In the genomic region with DNA sequence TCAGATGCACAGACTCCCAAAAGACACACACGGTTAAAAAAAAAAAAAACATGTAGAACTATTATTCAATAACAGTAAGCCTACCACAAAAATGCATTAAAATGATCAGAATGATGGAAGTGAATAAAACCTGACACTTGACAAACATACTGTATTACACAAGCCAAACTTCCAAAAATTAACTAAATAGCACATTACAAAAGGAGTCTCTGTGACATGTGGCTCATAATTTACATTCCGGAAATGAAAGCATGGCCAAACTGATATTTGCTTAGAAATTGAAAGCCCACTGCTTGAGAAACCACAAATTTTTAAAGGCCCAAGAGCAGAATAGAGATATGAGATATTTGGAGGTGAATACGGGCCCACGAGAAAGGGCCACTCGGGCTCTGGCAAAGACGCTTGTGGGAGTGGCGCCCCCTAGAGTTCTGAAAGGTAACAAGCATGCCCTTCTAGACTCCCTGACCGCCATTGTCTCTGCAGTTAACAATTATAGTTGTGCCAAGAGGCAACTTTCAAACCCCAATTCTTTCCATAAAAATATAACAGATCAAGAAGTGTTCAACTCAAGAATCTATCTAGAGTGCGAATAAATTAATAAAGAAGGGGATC, we compare ENCODE assay signal across 9 mouse cellular contexts.
A peak's percentile ranks its signal among the peaks of the same experiment; 100 is the strongest.
DNase-seq lines count a peak whose midpoint lies in the region.
"Had no signal": no experiment of that assay in that cellular context is flagged by ENCODE, and none has a peak within 500 bp of the region (broad histone marks: within the 10 kb centered on the region; RNA-seq: fewer than 3 reads in every experiment).

No protein-coding gene starts in this region.

- peak; percentile 41 to 49 for DNase-seq in cerebellum, postnatal 10 days
- DNase-seq in cerebellum, adult 9-10 months = no peak
- DNase-seq in lung, adult 18-20 months = peak; percentile 15 to 24
- no peak for DNase-seq in lung, postnatal 25 days (ENCODE audit: low spot score)
- DNase-seq in fibroblast of lung, adult 2 months (ENCODE audit: low read depth) = peak; percentile 63
- DNase-seq in thymus, postnatal 0 days (ENCODE audit: low spot score) = peak; percentile 14
- DNase-seq in ovary, adult 18-20 months (ENCODE audit: low spot score) = no peak
- DNase-seq in embryonic facial prominence, embryonic 10.5 days (ENCODE audit: low spot score) = no peak
- DNase-seq: adrenal gland, adult 8-10 months had no signal

- no peaks in the 10 kb centered on the region for H3K27me3 ChIP-seq in embryonic facial prominence, embryonic 10.5 days (replicated peaks; ENCODE audit: low read depth, poor library complexity, severe bottlenecking)

- H3K36me3 ChIP-seq in embryonic facial prominence, embryonic 10.5 days (replicated peaks) = no peaks in the 10 kb centered on the region

- H3K9me3 ChIP-seq in embryonic facial prominence, embryonic 10.5 days = no peaks in the 10 kb centered on the region

- peaks cover 5% of the 10 kb centered on the region; the same call in 1 of the 2 replicates for H3K4me1 ChIP-seq in embryonic facial prominence, embryonic 10.5 days

- 71% methylated on average over 9 of the region's 9 CpGs for WGBS in embryonic facial prominence, embryonic 10.5 days

- no peak overlapping the region for H3K4me3 ChIP-seq in embryonic facial prominence, embryonic 10.5 days

- H3K27ac ChIP-seq in embryonic facial prominence, embryonic 10.5 days (replicated peaks) = no peak overlapping the region

Comparison
In these comparisons a context has a peak if more than half of its experiments do, and no peak if none do; other contexts are left out.
1. DNase-seq: peak in cerebellum, postnatal 10 days (2 of 2), lung, adult 18-20 months (2 of 2), fibroblast of lung, adult 2 months (single experiment) and thymus, postnatal 0 days (single experiment); none in cerebellum, adult 9-10 months (single experiment), lung, postnatal 25 days (single experiment), ovary, adult 18-20 months (single experiment) and embryonic facial prominence, embryonic 10.5 days (single experiment).